Mouse (Mus musculus) E14TG2a.4 (cell line): ENCODE results near the gene Ndufa11.

Source experiments
- H3K27me3 ChIP-seq: 2 replicates; pipeline ENCODE4 v1.6.1; 2014; ENCODE audit warnings: low read length, control low read depth; ENCODE audit not compliant: insufficient read depth
- H3K36me3 ChIP-seq: 2 replicates; pipeline ENCODE4 v1.6.1; 2014; ENCODE audit warnings: low read length, control low read depth; ENCODE audit not compliant: insufficient read depth
- H3K4me1 ChIP-seq: replicated peaks from 2 replicates; pipeline ENCODE4 v1.6.1; 2014; ENCODE audit warnings: low read depth, low read length, control low read depth
- H3K4me3 ChIP-seq: replicated peaks from 2 replicates; pipeline ENCODE4 v1.5.1; 2014; ENCODE audit warnings: mild to moderate bottlenecking, low read length
- H3K9me3 ChIP-seq: 2 replicates; pipeline ENCODE4 v1.6.1; 2014; ENCODE audit warnings: low read length, control low read depth
- CTCF ChIP-seq: conservative IDR thresholded peaks from 2 replicates; pipeline ENCODE4 v1.5.1; 2014; ENCODE audit warnings: low read length
- NANOG ChIP-seq: IDR thresholded peaks from 2 replicates; pipeline ENCODE4 v1.6.1; 2014; ENCODE audit warnings: borderline replicate concordance, low read length, mixed read lengths
- POU5F1 ChIP-seq: IDR thresholded peaks from 2 replicates; pipeline ENCODE4 v1.6.1; 2014; ENCODE audit warnings: low read length, borderline replicate concordance

Ndufa11 gene

DNA sequence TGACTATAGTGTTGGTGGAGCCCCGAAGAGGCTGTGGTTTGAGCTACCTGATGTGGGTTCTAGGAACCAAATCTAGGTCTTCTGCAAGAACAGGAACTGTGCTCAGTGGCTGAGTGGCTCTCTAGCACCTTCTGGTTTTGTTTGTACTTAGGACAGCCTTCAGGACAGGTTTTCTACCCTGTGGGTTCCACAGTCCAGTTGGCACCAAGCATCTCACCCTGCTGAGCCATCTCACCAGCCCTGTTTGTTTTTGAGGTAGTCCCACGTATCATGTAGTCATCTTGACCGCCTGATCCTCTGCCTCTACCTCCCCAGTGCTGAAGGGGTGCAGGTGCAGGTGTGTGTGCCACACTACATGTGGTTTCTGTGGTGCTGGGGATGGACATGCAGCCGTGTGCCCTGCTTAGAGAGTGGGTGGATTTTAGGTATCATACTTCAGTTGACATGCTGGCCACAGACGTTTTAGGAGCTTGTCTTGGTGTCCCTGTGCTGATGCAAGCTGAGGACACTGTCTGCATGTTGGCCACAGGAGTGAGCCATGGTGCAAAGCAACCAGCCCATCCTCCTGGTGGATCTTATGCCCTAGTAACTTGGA is 33.9 kb upstream of the Ndufa11 start:
- Histone ChIP-seq H3K4me3 (no peak overlapping the region), H3K4me1 (peaks cover 70% of the 10 kb centered on the region), H3K27me3 (no peaks in the 10 kb centered on the region), H3K9me3 (no peaks in the 10 kb centered on the region), H3K36me3 (peaks cover 99% of the 10 kb centered on the region)
- no peak for TF ChIP-seq POU5F1
- TF ChIP-seq CTCF = no peak
- TF ChIP-seq NANOG = no peak

GRCm38 (mm10) chr17:56684649-56685048 is 32.9 kb upstream of the Ndufa11 start:
- TF ChIP-seq POU5F1 (no peak), CTCF (no peak), NANOG (no peak)
- peaks cover 99% of the 10 kb centered on the region for H3K36me3 ChIP-seq
- no peak overlapping the region for H3K4me3 ChIP-seq
- no peaks in the 10 kb centered on the region for H3K27me3 ChIP-seq
- H3K9me3 ChIP-seq = no peaks in the 10 kb centered on the region
- peaks cover 65% of the 10 kb centered on the region for H3K4me1 ChIP-seq

GRCm38 (mm10) chr17:56686801-56687200 is 30.8 kb upstream of the Ndufa11 start:
- peaks cover 100% of the 10 kb centered on the region for H3K36me3 ChIP-seq
- no peak overlapping the region for H3K4me3 ChIP-seq
- no peaks in the 10 kb centered on the region for H3K9me3 ChIP-seq
- TF ChIP-seq POU5F1 (no peak), NANOG (no peak), CTCF (no peak)
- H3K27me3 ChIP-seq = no peaks in the 10 kb centered on the region
- H3K4me1 ChIP-seq = peaks cover 57% of the 10 kb centered on the region

DNA sequence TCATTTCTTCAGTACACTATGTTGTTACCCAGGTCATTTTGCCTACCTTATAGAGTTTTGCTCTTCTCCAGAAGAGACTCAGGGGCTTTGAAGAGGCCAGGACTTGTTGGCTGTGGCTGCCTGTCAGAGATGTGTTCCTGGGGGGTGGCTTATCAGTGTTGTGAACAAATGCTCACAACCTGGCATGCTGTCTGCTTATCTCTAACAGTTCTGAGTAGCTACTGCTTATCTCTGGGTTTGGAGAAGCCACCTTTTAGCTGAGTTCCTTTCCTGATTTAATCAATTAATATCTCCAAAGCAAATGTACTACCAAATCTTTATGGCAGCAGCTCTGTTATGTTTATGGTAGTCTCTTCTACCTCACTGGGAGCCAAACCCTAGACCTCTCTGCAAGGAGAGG is 29.5 kb upstream of the Ndufa11 start:
- Histone ChIP-seq H3K36me3 (peaks cover 100% of the 10 kb centered on the region), H3K27me3 (no peaks in the 10 kb centered on the region), H3K4me3 (no peak overlapping the region), H3K4me1 (peaks cover 54% of the 10 kb centered on the region), H3K9me3 (no peaks in the 10 kb centered on the region)
- TF ChIP-seq CTCF (no peak), POU5F1 (no peak), NANOG (no peak)

DNA sequence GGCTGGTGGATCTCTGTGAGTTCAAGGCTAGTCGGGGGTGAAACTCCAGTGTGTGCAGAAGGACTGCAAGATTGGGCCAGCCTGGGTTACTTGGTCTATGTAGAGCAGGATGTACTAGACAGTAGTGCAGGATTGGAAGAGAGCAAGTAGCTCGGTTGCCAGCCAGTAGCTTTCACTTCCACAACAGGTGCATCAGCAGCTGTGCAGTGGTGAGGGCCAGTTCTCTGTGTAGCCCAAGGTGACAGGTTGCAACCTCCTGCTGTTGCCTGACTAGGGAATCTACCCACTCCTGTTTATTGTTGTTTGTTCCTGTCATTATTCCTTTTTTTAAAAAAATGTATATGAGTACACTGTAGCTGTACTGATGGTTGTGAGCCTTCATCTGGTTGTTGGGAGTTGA is 28.9 kb upstream of the Ndufa11 start:
- H3K4me3 ChIP-seq = no peak overlapping the region
- H3K36me3 ChIP-seq = peaks cover 100% of the 10 kb centered on the region
- no peaks in the 10 kb centered on the region for H3K27me3 ChIP-seq
- H3K4me1 ChIP-seq = peaks cover 52% of the 10 kb centered on the region
- no peaks in the 10 kb centered on the region for H3K9me3 ChIP-seq
- no peak for TF ChIP-seq CTCF

DNA sequence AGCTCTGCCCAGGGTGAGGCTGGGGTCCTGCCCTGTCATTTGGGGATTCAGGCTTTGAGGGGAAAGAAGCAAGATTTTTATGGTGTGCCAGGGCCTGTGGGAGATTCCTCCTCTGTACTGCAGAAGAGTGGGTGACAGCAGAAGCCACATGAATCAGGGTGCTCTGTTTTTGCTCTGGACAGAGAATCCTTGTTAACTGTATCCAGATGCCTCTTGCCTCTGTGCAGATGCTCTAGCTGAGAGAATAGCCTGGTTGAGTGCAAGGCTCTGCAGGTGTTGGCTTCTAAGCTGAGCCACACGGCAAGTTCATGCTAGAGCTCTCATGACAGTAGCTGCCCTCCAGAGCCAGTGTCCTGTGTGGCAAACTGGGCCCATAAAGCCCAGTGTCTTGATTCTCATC is 24.2 kb upstream of the Ndufa11 start:
- Histone ChIP-seq H3K9me3 (no peaks in the 10 kb centered on the region), H3K36me3 (peaks cover 99% of the 10 kb centered on the region), H3K27me3 (no peaks in the 10 kb centered on the region), H3K4me3 (no peak overlapping the region), H3K4me1 (peaks cover 49% of the 10 kb centered on the region)
- TF ChIP-seq CTCF (no peak), NANOG (no peak), POU5F1 (no peak)

DNA sequence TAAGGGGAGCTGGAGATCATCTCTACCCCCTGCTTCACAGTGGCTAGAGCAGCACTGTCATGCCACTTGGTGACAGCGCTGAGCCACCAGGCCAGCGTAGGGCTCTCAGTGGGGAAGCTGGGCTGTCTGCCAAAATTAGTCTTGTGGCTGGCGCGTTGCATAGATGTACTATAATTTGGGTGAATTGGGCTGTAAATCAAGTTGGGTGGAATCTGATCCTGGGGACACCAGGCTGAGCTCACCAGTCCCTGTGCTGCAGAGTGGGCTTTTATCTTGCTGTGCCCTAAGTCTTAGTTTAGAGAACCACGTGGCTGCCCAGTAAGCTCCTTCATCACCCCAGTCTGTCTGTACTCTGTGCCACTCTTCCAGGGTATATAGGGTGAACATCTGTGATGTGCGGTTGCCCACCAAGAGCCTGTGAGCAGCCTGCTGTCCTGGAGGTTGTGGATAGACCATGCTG is 23.7 kb upstream of the Ndufa11 start:
- TF ChIP-seq NANOG (no peak), POU5F1 (no peak), CTCF (no peak)
- Histone ChIP-seq H3K9me3 (no peaks in the 10 kb centered on the region), H3K27me3 (no peaks in the 10 kb centered on the region), H3K36me3 (peaks cover 99% of the 10 kb centered on the region), H3K4me3 (no peak overlapping the region), H3K4me1 (peaks cover 45% of the 10 kb centered on the region)

GRCm38 (mm10) chr17:56700451-56700850 is 17.1 kb upstream of the Ndufa11 start:
- Histone ChIP-seq H3K36me3 (peaks cover 98% of the 10 kb centered on the region), H3K9me3 (no peaks in the 10 kb centered on the region), H3K4me3 (no peak overlapping the region), H3K4me1 (peaks cover 17% of the 10 kb centered on the region), H3K27me3 (no peaks in the 10 kb centered on the region)
- TF ChIP-seq NANOG (no peak), CTCF (no peak), POU5F1 (no peak)

DNA sequence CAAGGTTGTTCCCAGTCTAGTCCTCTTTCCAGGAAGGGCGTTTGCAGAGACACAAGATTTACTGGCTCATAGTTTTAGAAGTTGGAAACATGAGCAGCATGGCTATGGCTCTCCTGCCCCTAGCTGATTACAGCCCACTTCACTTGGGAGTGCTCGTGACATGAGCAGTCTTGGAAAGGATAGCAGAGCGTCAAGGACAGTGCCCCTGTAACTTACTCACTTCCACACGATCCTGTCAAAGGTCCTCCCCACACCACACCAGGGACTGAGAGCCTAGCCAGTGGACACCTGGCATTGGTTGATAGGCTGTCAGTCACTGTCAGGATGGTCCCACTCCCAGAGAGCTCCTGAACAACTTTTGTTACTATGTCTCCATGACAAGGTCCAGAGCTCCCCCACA is 14.5 kb upstream of the Ndufa11 start:
- peaks cover 23% of the 10 kb centered on the region for H3K4me1 ChIP-seq
- H3K36me3 ChIP-seq = peaks cover 98% of the 10 kb centered on the region
- H3K4me3 ChIP-seq = no peak overlapping the region
- no peaks in the 10 kb centered on the region for H3K27me3 ChIP-seq
- TF ChIP-seq NANOG (no peak), POU5F1 (no peak), CTCF (no peak)
- no peaks in the 10 kb centered on the region for H3K9me3 ChIP-seq
